Mouse (Mus musculus) hindbrain, postnatal 0 days (tissue): Measurements from ENCODE around the gene Ripor2. TPM values are rescaled to one million over a fixed set of nuclear protein-coding genes. Genes with fewer than 3 reads are reported as not detected.

ENCODE experiments used
- ATAC-seq: fragments of 200-750 bp; cut with Nextera tagmentation; 2 replicates; pipeline ENCODE4 v1.8.0; 2017; ENCODE audit warnings: mild to moderate bottlenecking, moderate TSS enrichment, moderate library complexity
- DNase-seq: peaks from one replicate; pipeline ENCODE4 v3.0.0-alpha.2; 2015; ENCODE audit warnings: low spot score
- H3K27ac ChIP-seq: fragments of 300-500 bp; sonication (generic); 2 replicates; pipeline ENCODE4 v1.5.1; 2014; ENCODE audit warnings: mild to moderate bottlenecking
- H3K27me3 ChIP-seq: fragments of 300-500 bp; sonication (generic); 2 replicates; pipeline ENCODE4 v1.6.1; 2014; ENCODE audit warnings: low read length, mixed read lengths; ENCODE audit not compliant: insufficient read depth
- H3K36me3 ChIP-seq: fragments of 300-500 bp; sonication (generic); 2 replicates; pipeline ENCODE4 v1.6.1; 2014; ENCODE audit warnings: low read length, mixed read lengths; ENCODE audit not compliant: insufficient read depth
- H3K4me1 ChIP-seq: fragments of 300-500 bp; sonication (generic); 2 replicates; pipeline ENCODE4 v1.6.1; 2014; ENCODE audit warnings: antibody characterized with exemption, low read length, mixed read lengths; ENCODE audit not compliant: insufficient read depth
- H3K4me2 ChIP-seq: fragments of 300-500 bp; sonication (generic); 2 replicates; pipeline ENCODE4 v1.6.1; 2014; ENCODE audit warnings: low read depth, mild to moderate bottlenecking, low read length, moderate library complexity, mixed read lengths
- H3K4me3 ChIP-seq: fragments of 300-500 bp; sonication (generic); 2 replicates; pipeline ENCODE4 v1.5.1; 2014; ENCODE audit warnings: low read length
- H3K9ac ChIP-seq: fragments of 300-500 bp; sonication (generic); replicated peaks from 2 replicates; pipeline ENCODE4 v1.6.1; 2014; ENCODE audit warnings: mild to moderate bottlenecking, low read length, moderate library complexity, mixed read lengths
- H3K9me3 ChIP-seq: fragments of 300-500 bp; sonication (generic); 2 replicates; pipeline ENCODE4 v1.6.1; 2016; ENCODE audit warnings: low read length, mixed read lengths
- CTCF ChIP-seq: IDR thresholded peaks from 2 replicates; pipeline ENCODE4 v1.5.1; 2016; ENCODE audit warnings: antibody characterized with exemption, control low read depth, low read depth
- WGBS: fragments of 180-500 bp; shearing (Covaris S2); extraction: QIAGEN DNeasy Blood & Tissue Kit; methylation state at CpG from one replicate; pipeline ENCODE4 v1.1.7; 2014; 5-methylcytosine and 5-hydroxymethylcytosine counted together
- polyA plus RNA-seq: library from polyadenylated mRNA; unstranded; fragments of >200 nt; fragmentation: Nextera tagmentation; extraction: Ambion mirVana; gene quantifications from 2 replicates; pipeline ENCODE4 v1.2.1, GENCODE M21; 2015
- total RNA-seq: library from RNA; depleted of rRNA; stranded (reverse); fragments of >200 nt; gene quantifications from 2 replicates; pipeline ENCODE4 v1.2.3, GENCODE M21; 2014; rRNA removed

Gene Ripor2
- 32.9 and 34.8 TPM in 2 replicates for total RNA-seq
- polyA plus RNA-seq: 12.5 and 13.1 TPM in 2 replicates

DNA sequence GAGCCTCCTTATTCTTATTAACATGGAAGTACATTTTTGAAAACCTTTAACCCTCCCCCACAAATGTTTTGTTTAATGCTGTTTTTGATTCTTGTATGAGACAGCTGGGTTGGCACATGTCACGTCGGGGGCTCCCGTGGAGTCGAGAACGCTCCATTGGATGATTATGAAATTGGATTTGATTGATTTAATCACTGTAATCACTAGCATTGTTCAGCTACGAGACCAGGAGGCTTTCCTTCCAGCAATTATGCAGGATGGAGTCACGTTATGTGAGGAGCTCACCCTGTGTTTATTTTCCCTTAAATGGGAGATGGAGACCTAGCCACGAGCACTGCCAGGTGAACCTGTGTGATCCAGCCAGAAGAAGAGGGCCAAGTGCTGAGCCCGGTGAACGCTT, at the start of gene Ripor2:
TSS of gene Ripor2 (plus strand) at position 357 of the 400 bp plus-strand sequence.
- ATAC-seq (peak; percentile 53), DNase-seq (peak; percentile 61)
- H3K4me2 ChIP-seq: no peak within 1 kb of the TSS
- no peaks in the 10 kb centered on the region for H3K9me3 ChIP-seq
- peak within 1 kb of the TSS; percentile 37 for H3K27ac ChIP-seq
- H3K36me3 ChIP-seq: no peaks in the 10 kb centered on the region
- no peak for TF ChIP-seq CTCF
- no peak within 1 kb of the TSS for H3K9ac ChIP-seq
- no peak within 1 kb of the TSS for H3K4me3 ChIP-seq
- WGBS: 49% methylated on average over 10 of the region's 10 CpGs
- no peaks in the 10 kb centered on the region for H3K27me3 ChIP-seq
- H3K4me1 ChIP-seq: peaks cover 2% of the 10 kb centered on the region; the same call in 1 of the 2 replicates

DNA sequence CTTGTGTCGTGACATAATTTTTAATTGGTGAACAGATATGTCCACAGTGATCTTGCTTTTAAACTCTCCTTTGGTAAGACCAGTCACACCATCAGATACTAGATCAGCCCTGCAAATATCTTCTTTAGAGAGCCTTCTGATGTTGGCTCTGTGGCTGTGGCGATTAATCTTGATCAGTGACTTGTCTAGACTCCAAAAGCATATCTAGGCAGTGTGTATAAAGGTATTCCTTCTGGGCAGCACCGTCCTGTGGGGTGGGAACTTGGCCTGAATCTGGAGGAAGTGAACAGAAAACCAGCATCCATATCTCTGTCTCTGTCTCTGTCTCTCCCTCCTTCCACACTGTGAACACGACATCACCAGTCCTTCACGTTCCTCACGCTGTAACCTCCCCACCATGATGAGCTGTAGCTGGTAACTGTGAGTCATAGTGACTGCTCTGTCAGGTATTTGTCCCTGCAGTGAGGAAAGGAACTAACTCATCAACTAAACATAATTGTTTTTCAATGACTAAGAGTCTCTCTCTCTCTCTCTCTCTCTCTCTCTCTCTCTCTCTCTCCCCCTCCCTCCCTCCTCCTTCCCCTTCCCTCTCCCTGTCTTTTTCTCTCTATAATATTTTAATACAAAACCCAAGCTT, 45.3 kb upstream of the Ripor2 start:
- ATAC-seq (no peak), DNase-seq (no peak)
- 89% methylated on average over 6 of the region's 6 CpGs for WGBS
- Histone ChIP-seq H3K9ac (no peak overlapping the region), H3K36me3 (no peaks in the 10 kb centered on the region), H3K4me1 (no peaks in the 10 kb centered on the region), H3K9me3 (no peaks in the 10 kb centered on the region), H3K27ac (no peak overlapping the region), H3K27me3 (no peaks in the 10 kb centered on the region), H3K4me3 (no peak overlapping the region), H3K4me2 (no peak overlapping the region)
- no peak for TF ChIP-seq CTCF

DNA sequence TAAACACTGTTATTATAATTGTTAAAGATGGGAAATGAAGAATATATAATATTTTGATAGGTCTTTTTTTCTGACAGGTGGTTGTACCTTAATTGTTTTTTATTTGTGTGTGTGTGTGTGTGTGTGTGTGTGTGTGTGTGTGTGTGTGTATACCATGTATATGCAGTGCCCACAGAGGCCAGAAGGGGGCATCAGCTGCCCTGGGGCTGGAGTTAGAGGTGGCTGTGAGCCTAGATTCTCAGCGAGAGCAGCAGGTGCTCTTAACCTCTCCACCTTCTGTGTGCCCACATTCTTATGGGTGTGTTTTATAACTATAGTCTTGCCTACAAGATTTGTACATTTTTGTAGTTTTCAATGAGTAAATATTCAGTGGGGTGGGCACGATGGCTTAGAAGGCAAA, 44.0 kb upstream of the Ripor2 start:
- WGBS: 90% methylated on average over 2 of the region's 2 CpGs

DNA sequence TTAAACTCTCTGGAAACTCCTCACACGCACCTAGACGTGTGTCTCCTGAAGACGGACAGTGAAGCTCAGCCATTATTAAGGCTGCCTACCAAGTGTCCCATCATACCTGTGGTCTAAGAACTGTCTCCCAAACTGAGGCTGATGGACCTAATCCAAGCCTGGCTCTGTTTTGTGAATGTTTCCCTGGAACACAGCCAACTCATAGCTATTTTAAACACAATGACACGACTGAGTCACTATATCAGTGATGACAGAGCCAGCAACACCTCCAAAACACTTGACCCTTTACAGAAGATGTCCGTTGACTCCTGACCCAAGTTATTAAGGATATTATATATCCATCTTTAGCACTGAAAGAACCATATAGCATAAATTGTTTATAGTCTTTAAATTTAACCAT, 43.0 kb upstream of the Ripor2 start:
- Histone ChIP-seq H3K4me3 (no peak overlapping the region), H3K4me2 (no peak overlapping the region), H3K27ac (no peak overlapping the region), H3K4me1 (no peaks in the 10 kb centered on the region), H3K36me3 (no peaks in the 10 kb centered on the region), H3K27me3 (no peaks in the 10 kb centered on the region), H3K9me3 (no peaks in the 10 kb centered on the region), H3K9ac (no peak overlapping the region)
- TF ChIP-seq CTCF: no peak
- 69% methylated on average over 5 of the region's 5 CpGs for WGBS
- DNase-seq (no peak), ATAC-seq (no peak)

More for the DNA sequence above, 44.0 kb upstream of the Ripor2 start:
- Histone ChIP-seq H3K4me3 (no peak overlapping the region), H3K4me1 (no peaks in the 10 kb centered on the region), H3K36me3 (no peaks in the 10 kb centered on the region), H3K4me2 (no peak overlapping the region), H3K9ac (no peak overlapping the region), H3K9me3 (no peaks in the 10 kb centered on the region), H3K27me3 (no peaks in the 10 kb centered on the region), H3K27ac (no peak overlapping the region)
- DNase-seq (no peak), ATAC-seq (no peak)
- no peak for TF ChIP-seq CTCF

DNA sequence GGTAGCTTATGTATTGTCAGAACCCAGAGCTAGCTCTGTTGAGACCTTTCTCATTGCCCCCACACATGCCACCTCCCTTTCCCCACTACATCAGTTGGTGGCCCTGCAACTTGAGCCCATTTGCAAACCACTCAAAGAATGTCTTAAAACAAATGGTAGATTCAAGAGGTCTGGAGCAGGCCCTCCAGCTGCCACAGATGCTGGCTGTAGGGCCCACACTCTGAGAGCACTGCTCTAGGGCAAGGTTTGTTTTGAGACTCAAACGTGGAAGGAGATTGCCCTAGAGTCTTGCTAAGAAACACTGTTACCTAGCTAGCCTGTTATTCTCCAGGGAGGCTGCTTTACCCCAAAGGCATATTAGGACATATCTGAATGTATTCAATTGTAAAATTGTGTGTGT, 36.3 kb upstream of the Ripor2 start:
- Histone ChIP-seq H3K4me3 (no peak overlapping the region), H3K27ac (no peak overlapping the region), H3K27me3 (no peaks in the 10 kb centered on the region), H3K9me3 (no peaks in the 10 kb centered on the region), H3K36me3 (no peaks in the 10 kb centered on the region), H3K4me2 (no peak overlapping the region), H3K4me1 (no peaks in the 10 kb centered on the region), H3K9ac (no peak overlapping the region)
- WGBS: 58% methylated on average over 1 of the region's 1 CpGs
- no peak for TF ChIP-seq CTCF
- no peak for ATAC-seq
- DNase-seq: no peak

DNA sequence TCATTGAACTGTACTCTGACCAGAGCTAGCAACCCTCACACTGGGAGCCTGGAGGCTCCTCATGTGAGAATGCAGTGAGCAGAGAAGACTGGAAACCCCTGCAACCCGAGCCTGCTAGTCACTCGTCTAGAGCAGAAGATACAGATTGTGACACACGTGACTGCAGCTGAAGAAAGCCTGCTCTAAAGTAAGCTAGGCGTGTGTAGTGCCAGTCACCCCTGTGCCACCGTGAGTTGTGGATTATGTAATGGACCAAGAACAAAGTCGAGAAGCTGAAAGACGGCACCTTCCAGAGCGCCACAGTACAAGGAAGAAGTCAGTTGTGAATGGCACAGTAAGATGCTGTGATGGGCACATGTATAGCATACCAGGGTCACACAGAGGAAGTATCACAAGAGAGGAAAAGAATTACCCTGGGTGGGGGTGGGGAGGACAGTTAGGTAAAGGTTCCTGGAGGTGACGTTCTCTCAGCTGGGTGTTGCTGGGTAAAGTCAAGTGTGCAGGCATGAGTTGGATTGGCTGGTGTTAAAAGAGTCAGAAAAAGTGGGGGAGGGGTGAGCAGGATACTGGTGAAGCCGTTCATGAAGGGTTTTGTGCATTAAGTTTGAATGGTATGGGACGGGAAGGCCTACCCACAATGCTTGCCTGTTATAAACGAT, 35.1 kb upstream of the Ripor2 start:
- H3K4me1 ChIP-seq: no peaks in the 10 kb centered on the region
- 88% methylated on average over 12 of the region's 12 CpGs for WGBS
- no peak overlapping the region for H3K27ac ChIP-seq
- H3K9ac ChIP-seq: no peak overlapping the region
- no peaks in the 10 kb centered on the region for H3K27me3 ChIP-seq
- no peak for TF ChIP-seq CTCF
- no peak overlapping the region for H3K4me3 ChIP-seq
- no peak overlapping the region for H3K4me2 ChIP-seq
- DNase-seq (no peak), ATAC-seq (no peak)
- no peaks in the 10 kb centered on the region for H3K36me3 ChIP-seq
- H3K9me3 ChIP-seq: no peaks in the 10 kb centered on the region

DNA sequence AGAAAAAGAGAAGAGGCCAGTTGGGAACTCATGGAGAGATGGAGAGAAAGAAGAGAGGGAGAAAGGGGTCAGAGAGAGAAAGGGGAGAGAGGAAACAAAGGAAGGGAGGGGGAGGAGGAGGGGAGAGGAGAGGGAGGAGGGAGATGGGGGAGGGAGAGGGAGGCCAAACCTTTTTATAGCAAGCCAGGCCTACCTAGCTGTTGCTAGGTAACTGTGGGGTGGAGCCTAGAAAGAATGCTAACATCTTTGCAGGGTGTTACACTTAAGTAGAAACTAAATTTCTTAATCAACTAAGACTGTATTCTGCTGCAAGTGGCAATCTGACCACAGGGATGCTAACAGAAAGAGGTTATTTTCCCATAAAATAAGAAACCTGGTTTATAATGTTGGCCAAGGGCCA, 33.1 kb upstream of the Ripor2 start:
- no peak for ATAC-seq
- no peak for TF ChIP-seq CTCF

More for the DNA sequence above, 33.1 kb upstream of the Ripor2 start:
- Histone ChIP-seq H3K9ac (no peak overlapping the region), H3K27me3 (no peaks in the 10 kb centered on the region), H3K27ac (no peak overlapping the region), H3K4me2 (no peak overlapping the region), H3K4me3 (no peak overlapping the region), H3K4me1 (no peaks in the 10 kb centered on the region), H3K36me3 (no peaks in the 10 kb centered on the region), H3K9me3 (no peaks in the 10 kb centered on the region)
- DNase-seq: no peak
